Mouse (Mus musculus): ENCODE data around the gene Tctex1d1. TPM values are rescaled to one million over a fixed set of nuclear protein-coding genes. Genes with fewer than 3 reads are reported as not detected.

Tctex1d1 gene
- polyA plus RNA-seq, 1 experiment from 2014 or later: 1.7 TPM

GRCm38 (mm10) chr4:102964174-102964573 lies 14.2 kb upstream of the Tctex1d1 start:
- H3K36me3 ChIP-seq (ENCODE audit: control insufficient read depth, insufficient read depth, low read length): no peaks in the 10 kb centered on the region
- no peak for ATAC-seq (ENCODE audit: insufficient number of reproducible peaks, insufficient read depth, low FRiP score, low read depth)
- no peaks in the 10 kb centered on the region for H3K9me3 ChIP-seq (ENCODE audit: control insufficient read depth, low read depth, low read length)
- WGBS: 61% methylated on average over 3 of the region's 3 CpGs
- no peak overlapping the region for H3K4me3 ChIP-seq (ENCODE audit: low read depth, low read length)
- H3K4me1 ChIP-seq (ENCODE audit: control insufficient read depth, insufficient read depth, low read length): no peaks in the 10 kb centered on the region
- H3K4me2 ChIP-seq (replicated peaks; ENCODE audit: low read depth, low read length): no peak overlapping the region
- no peak overlapping the region for H3K9ac ChIP-seq (replicated peaks; ENCODE audit: low read depth, low read length)
- no peak overlapping the region for H3K27ac ChIP-seq (ENCODE audit: low read length)
- H3K27me3 ChIP-seq (ENCODE audit: control insufficient read depth, insufficient read depth, low read length): no peaks in the 10 kb centered on the region

- Histone ChIP-seq H3K36me3 (ENCODE audit: control insufficient read depth, insufficient read depth, low read length) (no peaks in the 10 kb centered on the region), H3K9me3 (ENCODE audit: control insufficient read depth, low read depth, low read length) (no peaks in the 10 kb centered on the region), H3K4me3 (ENCODE audit: low read depth, low read length) (no peak overlapping the region), H3K4me2 (replicated peaks; ENCODE audit: low read depth, low read length) (no peak overlapping the region), H3K27me3 (ENCODE audit: control insufficient read depth, insufficient read depth, low read length) (no peaks in the 10 kb centered on the region), H3K27ac (ENCODE audit: low read length) (no peak overlapping the region), H3K9ac (replicated peaks; ENCODE audit: low read depth, low read length) (no peak overlapping the region), H3K4me1 (ENCODE audit: control insufficient read depth, insufficient read depth, low read length) (no peaks in the 10 kb centered on the region)
- no peak for ATAC-seq (ENCODE audit: insufficient number of reproducible peaks, insufficient read depth, low FRiP score, low read depth)
- WGBS: 86% methylated on average over 15 of the region's 15 CpGs
These were observed 10.6 kb upstream of the Tctex1d1 start for GRCm38 (mm10) chr4:102967811-102968210.

GRCm38 (mm10) chr4:102969599-102969998 lies 8.8 kb upstream of the Tctex1d1 start:
- WGBS: 88% methylated on average over 5 of the region's 5 CpGs
- no peak overlapping the region for H3K27ac ChIP-seq (ENCODE audit: low read length)
- no peaks in the 10 kb centered on the region for H3K36me3 ChIP-seq (ENCODE audit: control insufficient read depth, insufficient read depth, low read length)
- no peak overlapping the region for H3K4me3 ChIP-seq (ENCODE audit: low read depth, low read length)
- no peak overlapping the region for H3K9ac ChIP-seq (replicated peaks; ENCODE audit: low read depth, low read length)
- no peaks in the 10 kb centered on the region for H3K9me3 ChIP-seq (ENCODE audit: control insufficient read depth, low read depth, low read length)
- H3K4me2 ChIP-seq (replicated peaks; ENCODE audit: low read depth, low read length): no peak overlapping the region
- H3K27me3 ChIP-seq (ENCODE audit: control insufficient read depth, insufficient read depth, low read length): no peaks in the 10 kb centered on the region
- no peak for ATAC-seq (ENCODE audit: insufficient number of reproducible peaks, insufficient read depth, low FRiP score, low read depth)
- no peaks in the 10 kb centered on the region for H3K4me1 ChIP-seq (ENCODE audit: control insufficient read depth, insufficient read depth, low read length)

- WGBS: 80% methylated on average over 5 of the region's 5 CpGs
- no peaks in the 10 kb centered on the region for H3K36me3 ChIP-seq (ENCODE audit: control insufficient read depth, insufficient read depth, low read length)
- H3K27me3 ChIP-seq (ENCODE audit: control insufficient read depth, insufficient read depth, low read length): no peaks in the 10 kb centered on the region
These were observed 7.2 kb upstream of the Tctex1d1 start for GRCm38 (mm10) chr4:102971159-102971558.

GRCm38 (mm10) chr4:102972071-102972470 lies 6.3 kb upstream of the Tctex1d1 start:
- H3K4me1 ChIP-seq (ENCODE audit: control insufficient read depth, insufficient read depth, low read length): no peaks in the 10 kb centered on the region
- no peak overlapping the region for H3K9ac ChIP-seq (replicated peaks; ENCODE audit: low read depth, low read length)
- no peak overlapping the region for H3K4me2 ChIP-seq (replicated peaks; ENCODE audit: low read depth, low read length)
- ATAC-seq (ENCODE audit: insufficient number of reproducible peaks, insufficient read depth, low FRiP score, low read depth): no peak
- no peaks in the 10 kb centered on the region for H3K9me3 ChIP-seq (ENCODE audit: control insufficient read depth, low read depth, low read length)
- no peaks in the 10 kb centered on the region for H3K27me3 ChIP-seq (ENCODE audit: control insufficient read depth, insufficient read depth, low read length)
- H3K4me3 ChIP-seq (ENCODE audit: low read depth, low read length): no peak overlapping the region
- H3K27ac ChIP-seq (ENCODE audit: low read length): no peak overlapping the region
- WGBS: 72% methylated on average over 3 of the region's 3 CpGs
- H3K36me3 ChIP-seq (ENCODE audit: control insufficient read depth, insufficient read depth, low read length): no peaks in the 10 kb centered on the region

More at GRCm38 (mm10) chr4:102971159-102971558, 7.2 kb upstream of the Tctex1d1 start:
- H3K9me3 ChIP-seq (ENCODE audit: control insufficient read depth, low read depth, low read length): no peaks in the 10 kb centered on the region
- H3K4me3 ChIP-seq (ENCODE audit: low read depth, low read length): no peak overlapping the region
- no peak for ATAC-seq (ENCODE audit: insufficient number of reproducible peaks, insufficient read depth, low FRiP score, low read depth)
- H3K4me2 ChIP-seq (replicated peaks; ENCODE audit: low read depth, low read length): no peak overlapping the region
- H3K27ac ChIP-seq (ENCODE audit: low read length): no peak overlapping the region
- H3K4me1 ChIP-seq (ENCODE audit: control insufficient read depth, insufficient read depth, low read length): no peaks in the 10 kb centered on the region
- no peak overlapping the region for H3K9ac ChIP-seq (replicated peaks; ENCODE audit: low read depth, low read length)

- 49% methylated on average over 5 of the region's 5 CpGs for WGBS
- Histone ChIP-seq H3K27me3 (ENCODE audit: control insufficient read depth, insufficient read depth, low read length) (no peaks in the 10 kb centered on the region), H3K36me3 (ENCODE audit: control insufficient read depth, insufficient read depth, low read length) (no peaks in the 10 kb centered on the region), H3K4me2 (replicated peaks; ENCODE audit: low read depth, low read length) (no peak overlapping the region), H3K9ac (replicated peaks; ENCODE audit: low read depth, low read length) (no peak overlapping the region), H3K4me3 (ENCODE audit: low read depth, low read length) (no peak overlapping the region), H3K4me1 (ENCODE audit: control insufficient read depth, insufficient read depth, low read length) (0 out of 2 replicates have a peak, but pooled peaks cover 3% of the 10 kb centered on the region), H3K9me3 (ENCODE audit: control insufficient read depth, low read depth, low read length) (no peaks in the 10 kb centered on the region), H3K27ac (ENCODE audit: low read length) (no peak overlapping the region)
- no peak for ATAC-seq (ENCODE audit: insufficient number of reproducible peaks, insufficient read depth, low FRiP score, low read depth)
These were observed 4.2 kb upstream of the Tctex1d1 start for GRCm38 (mm10) chr4:102974172-102974571.

GRCm38 (mm10) chr4:102976290-102977275 lies 1.8 kb upstream of the Tctex1d1 start:
- Histone ChIP-seq H3K36me3 (ENCODE audit: control insufficient read depth, insufficient read depth, low read length) (no peaks in the 10 kb centered on the region), H3K4me2 (replicated peaks; ENCODE audit: low read depth, low read length) (no peak overlapping the region), H3K4me3 (ENCODE audit: low read depth, low read length) (no peak overlapping the region), H3K27ac (ENCODE audit: low read length) (no peak overlapping the region), H3K9ac (replicated peaks; ENCODE audit: low read depth, low read length) (no peak overlapping the region), H3K9me3 (ENCODE audit: control insufficient read depth, low read depth, low read length) (no peaks in the 10 kb centered on the region), H3K4me1 (ENCODE audit: control insufficient read depth, insufficient read depth, low read length) (0 out of 2 replicates have a peak, but pooled peaks cover 3% of the 10 kb centered on the region), H3K27me3 (ENCODE audit: control insufficient read depth, insufficient read depth, low read length) (no peaks in the 10 kb centered on the region)
- ATAC-seq (ENCODE audit: insufficient number of reproducible peaks, insufficient read depth, low FRiP score, low read depth): no peak
- 56% methylated on average over 12 of the region's 12 CpGs for WGBS

GRCm38 (mm10) chr4:102977778-102978321 lies 556 bp upstream of the Tctex1d1 start:
- Histone ChIP-seq H3K4me2 (replicated peaks; ENCODE audit: low read depth, low read length) (peak overlapping the region; percentile 48), H3K27me3 (ENCODE audit: control insufficient read depth, insufficient read depth, low read length) (no peaks in the 10 kb centered on the region), H3K4me1 (ENCODE audit: control insufficient read depth, insufficient read depth, low read length) (0 out of 2 replicates have a peak, but pooled peaks cover 3% of the 10 kb centered on the region), H3K9me3 (ENCODE audit: control insufficient read depth, low read depth, low read length) (no peaks in the 10 kb centered on the region), H3K27ac (ENCODE audit: low read length) (no peak overlapping the region), H3K4me3 (ENCODE audit: low read depth, low read length) (no peak overlapping the region), H3K36me3 (ENCODE audit: control insufficient read depth, insufficient read depth, low read length) (no peaks in the 10 kb centered on the region), H3K9ac (replicated peaks; ENCODE audit: low read depth, low read length) (no peak overlapping the region)
- WGBS: 10% methylated on average over 16 of the region's 16 CpGs
- ATAC-seq (ENCODE audit: insufficient number of reproducible peaks, insufficient read depth, low FRiP score, low read depth): no peak

All from stomach, embryonic 14.5 days (tissue).